Mouse (Mus musculus): Measurements from ENCODE around the gene Ryr2. TPM values are rescaled to one million over a fixed set of nuclear protein-coding genes. Genes with fewer than 3 reads are reported as not detected.
"Not testable (repeated sequence)": the region's sequence is repeated elsewhere in the genome, so short reads cannot be mapped to it uniquely, and the experiment has no call there.

Ryr2 gene
- polyA plus RNA-seq, 1 experiment = 0.41 TPM

GRCm38 (mm10) chr13:11567376-11567775 lies 539.4 kb downstream of the Ryr2 start:
- no peak overlapping the region for H3K27ac ChIP-seq (ENCODE audit: control insufficient read depth, insufficient read depth, low read depth, low read length)
- TF ChIP-seq POLR2A (IDR thresholded peaks at IDR 0.05; ENCODE audit: control insufficient read depth, low read depth, low read length) (no peak), CTCF (IDR thresholded peaks at IDR 0.05; ENCODE audit: control insufficient read depth, insufficient read depth, insufficient replicate concordance, low read depth, low read length) (no peak)
- H3K4me3 ChIP-seq (ENCODE audit: control insufficient read depth, low read depth, low read length) = no peak overlapping the region
- H3K36me3 ChIP-seq (ENCODE audit: control insufficient read depth, insufficient read depth, low read length) = no peaks in the 10 kb centered on the region
- no peaks in the 10 kb centered on the region for H3K27me3 ChIP-seq (ENCODE audit: control insufficient read depth, insufficient read depth, low read length)
- no peaks in the 10 kb centered on the region for H3K4me1 ChIP-seq (ENCODE audit: control insufficient read depth, insufficient read depth, low read length)

- no peak for TF ChIP-seq POLR2A (IDR thresholded peaks at IDR 0.05; ENCODE audit: control insufficient read depth, low read depth, low read length)
- TF ChIP-seq CTCF (IDR thresholded peaks at IDR 0.05; ENCODE audit: control insufficient read depth, insufficient read depth, insufficient replicate concordance, low read depth, low read length) = no peak
These were observed 540.3 kb downstream of the Ryr2 start for GRCm38 (mm10) chr13:11566486-11566885.

DNA sequence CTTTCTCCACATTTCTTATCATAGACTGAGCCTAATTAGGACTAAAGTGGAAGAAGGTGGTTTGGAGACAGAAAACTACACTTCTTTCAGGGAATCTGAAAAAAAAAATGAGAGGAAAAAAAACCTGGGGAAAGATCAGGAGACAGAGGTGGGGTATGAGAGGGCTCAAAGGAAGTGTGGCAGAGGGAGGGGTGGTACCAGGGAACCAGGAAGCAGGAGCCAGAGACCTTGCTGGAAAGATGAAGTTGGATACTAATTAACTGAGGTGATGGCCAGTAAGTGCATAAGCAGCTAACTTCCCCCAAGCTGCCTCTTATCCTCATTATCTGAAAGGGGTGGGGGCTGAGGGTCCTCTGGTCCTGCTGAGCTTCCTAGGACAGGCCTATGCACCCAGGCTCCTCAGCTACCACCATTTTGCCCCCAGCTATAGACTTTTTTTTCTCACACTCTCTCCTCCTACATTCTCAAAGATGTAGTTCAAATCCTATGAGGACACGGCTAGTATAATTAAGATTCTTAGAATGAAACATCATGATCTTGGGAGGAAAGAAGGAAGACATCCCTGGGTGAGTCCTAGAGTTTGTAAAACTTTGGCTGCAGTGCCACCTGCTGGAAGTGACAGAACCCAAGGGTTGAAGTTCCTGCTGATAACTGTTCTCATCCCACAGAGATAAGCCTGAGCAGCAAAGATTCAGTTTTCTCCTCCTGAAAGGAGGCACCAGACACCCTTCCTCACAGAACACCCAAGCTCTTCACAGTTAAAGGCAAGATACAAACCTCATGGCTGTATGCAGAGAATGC lies 543.3 kb downstream of the Ryr2 start:
- H3K27me3 ChIP-seq (ENCODE audit: control insufficient read depth, insufficient read depth, low read length) = no peaks in the 10 kb centered on the region
- no peak overlapping the region for H3K27ac ChIP-seq (ENCODE audit: control insufficient read depth, insufficient read depth, low read depth, low read length)
- H3K4me1 ChIP-seq (ENCODE audit: control insufficient read depth, insufficient read depth, low read length) = no peaks in the 10 kb centered on the region
- no peaks in the 10 kb centered on the region for H3K36me3 ChIP-seq (ENCODE audit: control insufficient read depth, insufficient read depth, low read length)
- TF ChIP-seq POLR2A (IDR thresholded peaks at IDR 0.05; ENCODE audit: control insufficient read depth, low read depth, low read length) (no peak), CTCF (IDR thresholded peaks at IDR 0.05; ENCODE audit: control insufficient read depth, insufficient read depth, insufficient replicate concordance, low read depth, low read length) (no peak; the same call in 1 of the 2 replicates)
- no peak overlapping the region for H3K4me3 ChIP-seq (ENCODE audit: control insufficient read depth, low read depth, low read length)

More at GRCm38 (mm10) chr13:11566486-11566885, 540.3 kb downstream of the Ryr2 start:
- H3K4me3 ChIP-seq (ENCODE audit: control insufficient read depth, low read depth, low read length) = no peak overlapping the region
- no peak overlapping the region for H3K27ac ChIP-seq (ENCODE audit: control insufficient read depth, insufficient read depth, low read depth, low read length)
- no peaks in the 10 kb centered on the region for H3K27me3 ChIP-seq (ENCODE audit: control insufficient read depth, insufficient read depth, low read length)
- no peaks in the 10 kb centered on the region for H3K36me3 ChIP-seq (ENCODE audit: control insufficient read depth, insufficient read depth, low read length)
- no peaks in the 10 kb centered on the region for H3K4me1 ChIP-seq (ENCODE audit: control insufficient read depth, insufficient read depth, low read length)

- Histone ChIP-seq H3K36me3 (ENCODE audit: control insufficient read depth, insufficient read depth, low read length) (no peaks in the 10 kb centered on the region), H3K27ac (ENCODE audit: control insufficient read depth, insufficient read depth, low read depth, low read length) (no peak overlapping the region), H3K4me1 (ENCODE audit: control insufficient read depth, insufficient read depth, low read length) (no peaks in the 10 kb centered on the region), H3K27me3 (ENCODE audit: control insufficient read depth, insufficient read depth, low read length) (no peaks in the 10 kb centered on the region), H3K4me3 (ENCODE audit: control insufficient read depth, low read depth, low read length) (no peak overlapping the region)
- TF ChIP-seq POLR2A (IDR thresholded peaks at IDR 0.05; ENCODE audit: control insufficient read depth, low read depth, low read length) = no peak
- no peak for TF ChIP-seq CTCF (IDR thresholded peaks at IDR 0.05; ENCODE audit: control insufficient read depth, insufficient read depth, insufficient replicate concordance, low read depth, low read length)
These were observed 557.1 kb downstream of the Ryr2 start for GRCm38 (mm10) chr13:11549644-11550043.

- H3K4me3 ChIP-seq (ENCODE audit: control insufficient read depth, low read depth, low read length); H3K4me1 ChIP-seq (ENCODE audit: control insufficient read depth, insufficient read depth, low read length); H3K36me3 ChIP-seq (ENCODE audit: control insufficient read depth, insufficient read depth, low read length); H3K27ac ChIP-seq (ENCODE audit: control insufficient read depth, insufficient read depth, low read depth, low read length); H3K27me3 ChIP-seq (ENCODE audit: control insufficient read depth, insufficient read depth, low read length): not testable (repeated sequence)
These were observed 557.6 kb downstream of the Ryr2 start for GRCm38 (mm10) chr13:11549136-11549535.

- Histone ChIP-seq H3K27ac (ENCODE audit: control insufficient read depth, insufficient read depth, low read depth, low read length) (no peak overlapping the region), H3K27me3 (ENCODE audit: control insufficient read depth, insufficient read depth, low read length) (no peaks in the 10 kb centered on the region), H3K4me3 (ENCODE audit: control insufficient read depth, low read depth, low read length) (no peak overlapping the region), H3K36me3 (ENCODE audit: control insufficient read depth, insufficient read depth, low read length) (no peaks in the 10 kb centered on the region), H3K4me1 (ENCODE audit: control insufficient read depth, insufficient read depth, low read length) (no peaks in the 10 kb centered on the region)
- no peak for TF ChIP-seq POLR2A (IDR thresholded peaks at IDR 0.05; ENCODE audit: control insufficient read depth, low read depth, low read length)
- no peak for TF ChIP-seq CTCF (IDR thresholded peaks at IDR 0.05; ENCODE audit: control insufficient read depth, insufficient read depth, insufficient replicate concordance, low read depth, low read length)
These were observed 560.9 kb downstream of the Ryr2 start for GRCm38 (mm10) chr13:11545841-11546240.

GRCm38 (mm10) chr13:11542546-11542945 lies 564.2 kb downstream of the Ryr2 start:
- no peaks in the 10 kb centered on the region for H3K36me3 ChIP-seq (ENCODE audit: control insufficient read depth, insufficient read depth, low read length)
- H3K27ac ChIP-seq (ENCODE audit: control insufficient read depth, insufficient read depth, low read depth, low read length) = no peak overlapping the region
- TF ChIP-seq POLR2A (IDR thresholded peaks at IDR 0.05; ENCODE audit: control insufficient read depth, low read depth, low read length) = no peak
- TF ChIP-seq CTCF (IDR thresholded peaks at IDR 0.05; ENCODE audit: control insufficient read depth, insufficient read depth, insufficient replicate concordance, low read depth, low read length) = no peak
- no peaks in the 10 kb centered on the region for H3K27me3 ChIP-seq (ENCODE audit: control insufficient read depth, insufficient read depth, low read length)
- H3K4me1 ChIP-seq (ENCODE audit: control insufficient read depth, insufficient read depth, low read length) = no peaks in the 10 kb centered on the region
- H3K4me3 ChIP-seq (ENCODE audit: control insufficient read depth, low read depth, low read length) = no peak overlapping the region
